Mouse (Mus musculus): ENCODE data around the gene Dbil5.
A peak's percentile ranks its signal among the peaks of the same experiment; 100 is the strongest.
"Not testable (repeated sequence)": the region's sequence is repeated elsewhere in the genome, so short reads cannot be mapped to it uniquely, and the experiment has no call there.

Dbil5 gene

DNA sequence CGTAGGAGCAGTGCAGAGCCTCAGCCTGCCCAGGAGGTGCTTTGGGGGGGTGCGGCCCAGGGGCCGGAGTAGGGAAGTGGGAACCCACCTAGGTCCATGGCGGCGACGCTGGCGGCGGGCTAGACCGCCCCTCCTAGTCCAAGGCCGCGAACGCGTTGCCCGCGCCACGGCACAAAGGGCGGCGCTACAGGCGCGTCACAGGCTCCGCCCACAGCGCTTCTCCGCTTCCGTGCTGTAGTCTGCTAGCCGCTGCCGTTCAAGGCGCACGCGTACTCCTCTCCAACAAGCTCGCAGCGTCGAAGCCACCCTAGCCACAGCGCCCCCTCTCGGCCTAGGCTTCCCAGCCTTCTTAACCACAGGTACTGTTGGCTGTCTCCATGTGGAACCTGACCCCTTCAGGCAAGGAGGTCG is at the start of gene Dbil5, which contains the start of gene Gemin4:
Gene Dbil5, plus strand, starts transcription at position 219 of the 411 bp plus-strand sequence.
Gene Gemin4, minus strand, starts transcription at position 275 of the 411 bp plus-strand sequence.
- peak; percentile 97 for DNase-seq

DNA sequence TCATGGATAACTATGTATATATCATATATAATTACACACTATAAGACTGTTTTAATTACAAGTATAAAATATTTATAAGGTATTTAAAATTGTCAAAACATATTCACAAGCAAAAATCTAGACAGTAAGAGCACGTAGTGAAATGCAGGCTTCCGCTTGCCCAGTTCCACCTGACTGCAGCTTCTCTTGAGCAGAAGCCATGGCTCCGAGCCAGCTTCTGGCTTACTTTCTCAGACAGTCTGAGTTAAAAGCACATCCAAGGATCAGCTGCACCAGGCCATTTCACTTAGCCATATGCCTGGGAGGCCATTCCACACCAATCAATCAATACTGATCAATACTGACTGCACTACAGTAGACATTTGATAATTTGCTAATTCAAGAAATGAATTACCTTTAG is 48.4 kb upstream of the Dbil5 start:
- no peak for DNase-seq

DNA sequence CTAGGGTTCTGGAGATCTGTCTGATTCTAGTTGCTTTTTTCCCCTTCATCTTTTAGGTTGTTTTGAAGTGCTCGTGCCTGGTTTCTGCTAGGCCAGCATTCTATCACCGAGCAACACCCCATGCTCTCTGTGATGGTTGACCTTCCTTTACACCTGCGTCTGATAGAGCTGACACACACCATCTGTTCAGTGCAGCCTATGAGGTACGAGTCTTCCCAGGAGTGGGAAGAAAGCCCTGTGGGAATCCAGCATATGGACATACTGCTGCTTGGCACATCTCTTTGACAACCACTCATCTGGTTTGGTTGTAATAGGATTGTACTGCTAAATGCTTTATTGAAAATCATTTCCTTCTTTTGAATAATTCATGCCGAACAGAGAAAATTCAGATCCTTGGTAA is 47.2 kb upstream of the Dbil5 start:
- no peak for DNase-seq

DNA sequence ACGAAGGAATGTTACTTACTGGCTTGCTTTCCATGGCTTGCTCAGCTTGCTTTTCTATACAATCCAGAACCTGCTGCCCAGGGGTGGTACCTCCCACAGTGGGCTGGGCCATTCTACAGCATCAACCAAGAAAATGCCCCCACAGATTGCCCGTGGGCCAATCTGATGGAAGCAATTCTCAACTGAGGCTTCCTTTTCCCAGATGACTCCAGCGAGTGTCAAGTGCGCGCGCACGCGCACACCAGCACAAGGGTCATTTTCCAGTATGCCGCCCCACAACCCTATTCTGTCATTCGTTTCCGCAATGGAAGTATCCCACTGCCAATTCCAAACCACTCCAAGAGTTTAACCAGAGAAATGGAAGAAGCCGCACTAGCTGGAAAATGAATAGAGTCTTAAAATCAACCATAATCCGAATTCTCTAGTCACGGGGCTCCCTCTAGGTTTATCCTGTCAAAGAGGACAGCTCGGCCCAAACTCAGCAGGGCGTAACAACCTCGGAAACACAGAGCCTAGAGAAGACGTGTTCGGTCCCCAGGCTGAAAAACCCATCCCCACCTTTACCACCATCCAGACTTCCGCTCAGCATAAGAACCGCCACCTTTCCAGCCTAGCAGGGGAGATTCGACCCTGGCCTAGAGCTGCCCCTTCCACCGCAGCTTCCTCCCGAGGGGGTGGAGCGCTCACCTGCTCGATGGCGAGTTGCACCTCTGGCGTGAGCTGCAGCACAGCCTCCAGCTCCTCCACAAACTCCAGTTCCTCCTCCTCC is 38.5 kb upstream of the Dbil5 start:
- peak; percentile 42 for DNase-seq

DNA sequence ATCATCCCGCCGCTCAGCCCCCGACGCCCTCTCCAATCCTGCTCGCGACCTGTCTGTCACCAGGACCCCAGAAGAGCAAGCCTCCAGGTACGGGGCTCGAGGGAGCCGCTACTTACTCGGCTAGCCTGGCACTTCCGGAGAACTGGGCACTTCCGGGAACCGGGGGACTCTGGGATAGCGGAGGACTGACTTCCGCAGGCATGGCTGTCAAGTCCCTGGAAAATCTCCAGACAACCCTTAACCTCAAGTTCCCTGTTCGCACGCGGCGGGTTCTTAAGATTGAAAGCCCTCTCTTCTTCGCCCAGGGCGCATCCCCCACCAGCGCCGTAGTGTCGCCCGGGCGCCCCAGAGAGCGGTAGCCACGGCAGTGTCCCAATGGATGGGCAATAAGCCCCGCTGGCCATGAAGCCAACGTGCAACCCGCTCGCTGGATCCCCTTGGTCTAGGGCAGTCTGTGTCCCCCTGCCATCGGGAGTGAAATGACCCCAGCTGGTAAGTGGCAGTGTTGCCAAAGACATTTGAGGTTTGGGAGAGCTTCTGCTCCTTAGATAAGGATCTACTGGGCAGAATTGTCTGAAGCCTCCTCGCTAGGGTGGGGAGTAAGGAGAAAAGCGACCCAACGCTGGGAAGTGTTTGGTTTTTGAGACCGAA is 37.8 kb upstream of the Dbil5 start, which contains the start of the genes Vps53 and Fam57a:
Gene Vps53, minus strand, starts transcription at position 153 of the 651 bp plus-strand sequence.
Gene Fam57a, plus strand, starts transcription at position 177 of the 651 bp plus-strand sequence.
- peak; percentile 79 for DNase-seq

DNA sequence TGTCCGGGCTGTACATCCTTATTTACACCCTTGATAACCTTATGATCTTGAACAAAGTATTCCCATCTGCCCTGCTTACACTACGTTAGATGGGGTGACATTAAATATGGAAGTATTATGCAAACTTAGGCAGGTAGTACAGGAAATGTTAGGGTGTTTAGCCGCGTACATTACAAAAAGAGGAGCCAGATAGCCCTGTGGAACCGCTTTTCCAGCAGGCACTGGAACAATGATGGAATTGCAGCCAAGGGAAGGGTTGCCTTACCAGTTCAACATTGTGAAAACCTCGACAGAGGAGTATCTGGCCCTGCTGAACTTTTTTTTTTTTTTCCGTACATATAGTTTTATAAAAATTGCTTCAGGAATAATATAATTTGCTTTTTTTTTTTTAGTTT is 37.3 kb upstream of the Dbil5 start:
- no peak for DNase-seq

DNA sequence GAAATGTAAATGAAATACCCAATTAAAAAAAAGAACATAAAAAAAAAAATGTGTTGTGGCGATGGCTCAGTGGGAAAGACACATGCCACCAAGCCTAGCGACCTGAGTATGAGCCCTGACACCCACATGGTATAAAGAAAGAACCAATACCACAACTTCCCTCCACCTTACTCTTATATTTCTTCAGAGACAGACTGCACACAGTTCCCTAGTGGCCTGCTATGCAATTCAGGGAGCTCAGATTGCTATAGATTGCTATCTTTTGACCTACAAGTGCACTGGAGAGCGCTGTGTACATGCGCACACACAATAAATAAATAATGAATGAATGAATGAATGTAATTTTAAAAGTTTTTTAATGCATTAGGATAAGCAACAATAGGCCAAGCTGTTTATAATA is 33.7 kb upstream of the Dbil5 start:
- no peak for DNase-seq

DNA sequence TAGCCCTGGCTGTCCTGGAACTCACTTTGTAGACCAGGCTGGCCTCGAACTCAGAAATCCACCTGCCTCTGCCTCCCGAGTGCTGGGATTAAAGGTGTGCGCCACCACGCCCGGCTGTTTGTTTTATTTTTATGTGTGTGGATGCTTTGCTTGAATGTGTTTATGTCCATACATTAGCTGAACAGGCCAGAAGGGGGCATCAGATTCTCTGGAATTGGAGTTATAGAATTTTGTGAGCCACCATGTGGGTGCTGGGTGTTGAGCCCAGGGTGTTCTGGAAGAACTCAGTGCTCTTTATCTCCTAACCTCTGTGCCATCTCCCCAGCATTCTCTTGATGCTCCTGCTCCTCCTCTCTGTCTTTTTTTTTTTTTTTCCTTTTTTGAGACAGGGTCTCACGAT is 30.5 kb upstream of the Dbil5 start:
- DNase-seq: no peak

DNA sequence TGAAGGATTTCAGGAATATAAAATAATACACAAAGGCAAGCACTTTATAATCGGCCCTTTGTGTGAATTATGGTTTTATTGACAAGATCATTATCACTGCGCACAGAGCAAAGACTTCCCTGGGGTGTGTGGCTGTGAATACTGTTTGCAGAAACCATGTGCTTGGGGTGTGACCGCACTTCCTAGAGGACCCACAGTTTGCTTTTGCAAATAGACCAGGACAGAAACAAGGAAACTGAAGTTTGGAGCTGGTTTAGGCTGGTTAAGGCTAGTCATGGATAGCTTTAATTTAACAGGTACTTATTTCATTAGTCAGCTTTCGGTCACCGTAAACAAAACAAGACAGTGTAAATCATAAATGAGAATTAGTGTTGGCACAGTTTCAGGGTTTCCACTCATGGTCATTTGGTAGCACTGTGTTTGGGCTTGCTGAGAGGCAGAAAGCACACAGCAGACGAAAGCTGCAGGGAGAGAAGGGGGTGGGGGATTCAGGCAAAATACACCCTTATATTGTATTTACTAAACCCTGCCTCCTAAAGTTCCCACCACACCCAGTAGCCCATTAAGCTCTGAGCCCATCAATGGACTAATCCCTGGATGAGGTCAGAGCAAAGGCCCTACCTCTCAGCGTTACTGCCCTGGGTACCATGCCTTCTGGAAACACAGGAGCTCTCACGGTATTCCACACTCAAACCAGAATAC is 21.0 kb upstream of the Dbil5 start:
- DNase-seq: no peak

DNA sequence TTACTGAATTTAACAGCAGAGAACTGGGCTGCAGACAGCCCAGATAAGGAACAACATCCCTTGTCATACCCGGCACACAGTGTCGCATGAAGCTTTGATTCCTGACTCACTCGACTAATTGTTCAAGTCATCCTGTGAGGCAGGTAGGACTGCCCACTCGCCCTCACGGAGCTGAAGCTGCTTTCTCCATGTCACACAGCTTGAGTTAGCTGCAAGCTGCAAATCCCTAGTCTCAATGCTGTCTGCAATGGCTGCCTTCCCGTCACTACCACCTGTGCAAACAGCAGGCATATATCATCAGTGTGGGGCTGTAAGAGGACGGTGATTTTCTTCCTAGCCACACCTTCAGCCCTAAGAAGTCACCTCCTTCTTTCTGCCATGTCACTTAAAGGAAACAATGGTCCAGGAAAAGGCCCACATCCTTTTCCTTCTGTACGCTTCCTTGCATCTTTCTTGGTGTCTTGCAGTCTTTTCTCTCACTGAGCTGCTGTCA is 20.4 kb upstream of the Dbil5 start:
- DNase-seq: no peak

DNA sequence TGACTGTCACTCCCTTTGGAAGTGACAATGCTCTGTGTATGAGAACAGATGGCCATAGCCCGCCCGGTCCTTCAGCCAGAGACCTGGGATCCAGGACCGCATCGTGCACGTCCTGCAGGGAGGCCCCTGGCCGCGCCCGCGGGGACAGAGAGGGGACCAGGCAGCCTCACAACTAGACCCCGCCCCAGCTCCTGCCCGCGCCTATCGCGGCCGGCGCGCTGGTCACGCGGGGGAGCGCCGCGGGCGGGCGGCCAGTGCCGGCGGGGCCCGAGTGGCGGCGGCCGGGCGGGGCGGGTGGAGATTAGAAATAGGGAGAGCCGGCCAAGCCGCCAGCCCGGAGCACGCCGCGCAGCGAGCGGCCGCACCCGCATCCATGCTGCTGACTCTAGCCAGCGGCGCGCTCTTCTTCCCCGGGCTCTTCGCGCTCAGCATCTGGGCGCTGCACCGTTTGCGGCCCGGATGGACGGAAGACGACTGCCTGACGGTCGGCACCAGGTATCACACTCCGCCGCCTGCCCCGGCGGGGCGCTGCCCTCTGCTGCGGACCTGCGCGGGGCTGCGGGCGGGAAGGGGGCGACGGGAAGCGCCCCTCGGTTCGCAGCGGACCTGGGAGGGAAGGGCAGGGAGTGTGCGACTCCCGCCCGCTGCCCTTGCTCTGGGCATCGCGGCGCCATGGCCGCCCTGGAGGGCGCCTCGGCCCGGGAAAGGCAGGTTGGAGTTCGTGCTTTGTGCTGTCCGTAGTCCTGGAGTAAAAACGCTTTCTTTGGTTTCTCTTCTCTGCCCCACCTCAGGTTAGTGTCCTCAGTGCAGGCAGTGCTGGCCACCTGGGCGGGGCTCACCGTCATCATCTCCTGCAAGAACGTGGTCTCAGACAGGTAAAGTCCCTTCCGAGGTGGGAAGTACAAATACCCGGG is 15.4 kb upstream of the Dbil5 start:
- DNase-seq: peak; percentile 85

DNA sequence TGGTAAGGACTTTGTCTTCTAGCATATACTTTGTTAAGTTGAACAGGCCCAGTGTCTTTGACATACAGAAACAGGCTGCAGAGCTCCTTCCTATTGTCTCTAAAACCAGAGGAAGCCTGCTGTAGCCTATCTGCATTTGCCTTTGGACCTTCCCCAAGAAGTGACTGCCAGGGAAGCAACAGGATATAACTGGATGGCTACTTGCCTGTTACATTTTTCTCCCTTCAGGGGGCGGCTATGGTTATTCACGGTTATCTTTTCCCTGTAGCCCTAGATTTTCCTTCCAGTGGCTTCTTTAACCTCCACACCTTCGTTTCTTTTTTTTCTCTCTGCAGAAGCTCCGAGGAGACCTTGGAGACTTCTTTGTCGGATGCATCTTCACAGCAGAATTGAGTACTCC is 10.6 kb upstream of the Dbil5 start:
- DNase-seq: no peak

DNA sequence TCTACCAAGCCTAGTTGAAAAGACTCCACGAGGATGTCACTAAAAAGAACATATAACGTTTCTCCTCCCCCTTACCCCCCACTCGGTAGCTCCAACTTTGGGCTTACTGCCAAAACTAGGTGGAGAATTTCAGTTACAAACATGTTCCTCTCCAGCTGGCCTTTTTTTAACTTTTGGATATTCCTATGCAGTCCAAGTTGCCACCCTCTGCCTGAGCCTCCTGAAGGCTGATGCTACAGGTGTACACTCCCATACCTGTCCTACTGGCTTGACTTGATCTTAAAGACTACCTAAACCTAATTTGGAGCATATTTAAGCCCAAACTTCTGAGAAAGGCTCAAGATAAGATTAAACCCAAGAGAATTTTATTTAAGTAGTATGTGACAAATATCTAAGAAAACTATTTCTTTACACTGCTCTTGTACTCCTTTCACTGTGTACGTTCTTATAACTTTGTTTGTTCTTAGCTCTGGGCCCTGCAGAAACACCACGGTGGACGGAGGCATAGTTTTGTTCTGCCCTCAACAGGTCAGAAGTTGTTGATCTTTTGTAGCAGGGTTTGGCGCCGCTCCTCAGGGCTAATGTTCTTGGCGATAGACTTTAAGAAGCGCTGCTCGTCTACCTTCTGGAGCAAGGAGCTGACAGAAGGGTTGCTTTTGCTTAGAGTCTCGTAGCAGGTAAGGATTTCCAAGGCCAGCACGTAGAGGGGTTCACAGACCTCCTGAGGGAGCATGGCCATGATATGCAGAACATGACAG is 7.0 kb upstream of the Dbil5 start:
- DNase-seq: no peak

DNA sequence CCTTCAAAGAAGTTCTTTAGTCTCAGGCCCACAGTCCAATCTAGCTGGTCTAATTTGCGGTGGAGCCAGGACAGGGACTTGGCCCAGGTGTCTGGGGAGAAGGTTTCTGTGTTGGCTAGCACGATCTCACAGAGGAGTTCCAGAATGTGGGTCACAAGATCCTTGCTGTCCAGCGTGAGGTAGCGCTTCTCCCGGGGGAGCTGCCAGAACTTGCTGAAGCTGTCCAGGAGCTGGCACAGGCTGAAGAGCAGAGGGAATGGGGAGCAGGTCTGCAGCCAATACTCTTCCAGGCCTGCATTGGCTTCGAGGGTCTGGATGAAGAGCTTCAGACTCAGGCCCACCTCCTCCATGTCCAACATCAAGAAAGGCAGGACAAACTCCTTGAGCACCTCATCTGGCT is 5.8 kb upstream of the Dbil5 start:
- not testable (repeated sequence) for DNase-seq

DNA sequence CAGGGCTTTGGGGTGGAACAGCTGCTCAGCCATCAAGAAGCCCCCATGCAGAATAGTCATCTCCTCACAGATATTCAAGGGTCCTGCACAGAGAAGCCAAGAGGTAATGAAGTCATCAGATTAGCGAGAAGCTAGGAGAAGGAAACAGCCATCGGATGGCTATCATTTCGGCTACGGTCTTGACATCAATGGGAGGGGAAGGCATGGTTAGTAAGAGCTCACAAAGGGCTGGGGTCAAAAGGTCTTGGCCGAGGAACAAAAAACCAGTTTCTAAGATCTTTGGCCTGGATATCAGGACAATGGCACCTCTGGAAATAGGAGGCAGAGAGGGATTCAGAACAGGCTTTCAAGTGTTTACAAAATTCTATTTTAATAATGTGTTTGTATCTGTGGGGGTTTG is 3.6 kb upstream of the Dbil5 start:
- no peak for DNase-seq

DNA sequence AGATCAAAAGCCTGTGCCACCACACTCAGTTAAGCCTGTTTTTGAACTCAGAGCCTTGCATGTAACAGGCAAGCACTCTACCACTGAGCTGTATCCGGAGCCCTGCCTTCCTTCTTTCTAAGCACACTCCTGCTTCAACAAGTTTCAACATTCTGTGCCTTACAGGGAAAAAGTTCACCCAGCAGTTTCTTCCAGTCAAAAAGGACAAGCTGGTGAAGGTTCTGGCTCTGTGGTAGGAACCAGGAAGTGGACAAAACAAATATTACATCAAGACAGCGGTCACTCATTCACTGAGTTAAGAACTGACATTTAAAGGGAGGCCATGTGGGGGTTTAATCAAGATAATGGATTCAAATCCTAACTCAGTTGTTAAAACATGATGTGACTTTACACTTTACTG is 2.4 kb upstream of the Dbil5 start:
- DNase-seq: no peak

DNA sequence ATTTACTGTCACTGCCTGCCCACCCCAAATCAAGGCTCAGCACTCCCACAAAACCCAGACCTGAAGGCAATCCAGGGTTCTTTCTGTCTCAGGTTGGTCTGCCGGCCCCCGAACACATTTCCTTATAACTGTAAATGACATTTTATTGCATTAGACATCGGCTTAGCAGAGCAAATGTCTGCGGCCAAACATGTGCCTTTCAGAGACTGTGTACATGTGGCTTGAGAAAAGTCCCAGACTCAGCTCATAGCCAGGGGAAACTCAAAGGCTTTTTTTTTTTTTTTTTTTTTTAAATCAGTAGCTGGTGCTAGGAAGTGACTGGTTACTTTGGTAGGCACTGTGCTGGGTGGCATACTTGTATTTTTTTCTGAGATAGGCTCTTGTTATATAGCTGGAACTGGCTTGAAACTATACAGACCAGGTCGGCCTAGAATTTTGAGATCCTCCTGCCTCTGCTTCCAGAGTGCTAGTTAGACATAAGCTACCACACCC is 1.3 kb upstream of the Dbil5 start:
- DNase-seq: no peak

DNA sequence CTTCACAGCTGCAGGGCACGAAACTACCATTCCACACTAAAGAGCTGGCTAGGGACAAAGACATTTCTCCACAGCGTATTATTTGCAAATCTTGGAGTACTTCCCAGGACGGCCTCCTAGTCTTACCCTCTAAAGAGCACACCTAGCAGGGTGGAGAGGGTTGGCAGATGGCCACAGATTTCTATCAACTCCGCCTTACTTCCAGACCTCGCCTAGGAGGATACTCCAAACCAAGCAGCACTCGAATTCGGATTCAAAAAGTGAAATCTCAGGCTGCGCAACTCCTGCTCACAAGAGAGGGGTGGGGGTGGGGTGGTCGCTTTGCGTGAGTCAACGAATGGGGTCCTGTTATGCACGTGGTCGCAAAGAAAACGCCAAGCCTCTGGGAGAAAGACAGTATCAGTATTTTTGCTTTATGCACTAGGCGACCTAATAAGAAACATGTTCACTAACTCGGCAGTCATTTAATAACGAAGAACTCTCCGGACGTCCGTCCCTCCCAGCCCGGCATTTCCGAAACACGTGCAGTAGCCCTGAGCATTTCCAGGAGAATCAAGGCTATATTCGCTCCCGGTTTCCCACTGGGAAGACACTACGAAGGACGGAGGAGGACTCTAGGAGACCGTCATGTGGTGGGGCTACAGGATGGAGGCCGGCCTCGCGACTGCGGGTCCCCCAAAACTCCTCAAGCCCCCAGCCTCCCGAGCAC is 573 bp upstream of the Dbil5 start:
- DNase-seq: peak; percentile 43

DNA sequence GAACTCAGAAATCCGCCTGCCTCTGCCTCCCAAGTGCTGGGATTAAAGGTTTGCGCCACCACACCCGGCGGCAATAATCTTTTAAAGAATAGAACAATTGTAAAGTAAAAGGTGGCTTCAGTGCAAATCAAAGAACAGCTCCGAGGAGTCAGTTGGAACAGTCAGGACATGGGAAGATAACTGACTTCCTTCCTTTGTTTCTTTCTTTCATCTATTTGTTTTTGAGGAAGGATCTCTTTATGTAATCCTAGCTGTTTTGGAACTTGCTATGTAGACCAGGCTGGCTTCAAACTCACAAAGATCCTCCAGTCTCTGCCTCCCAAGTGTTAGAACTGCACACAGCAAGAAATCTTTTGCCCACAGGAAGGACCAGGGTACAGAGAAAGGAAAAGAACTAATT is 7.2 kb downstream of the Dbil5 start:
- DNase-seq: no peak

DNA sequence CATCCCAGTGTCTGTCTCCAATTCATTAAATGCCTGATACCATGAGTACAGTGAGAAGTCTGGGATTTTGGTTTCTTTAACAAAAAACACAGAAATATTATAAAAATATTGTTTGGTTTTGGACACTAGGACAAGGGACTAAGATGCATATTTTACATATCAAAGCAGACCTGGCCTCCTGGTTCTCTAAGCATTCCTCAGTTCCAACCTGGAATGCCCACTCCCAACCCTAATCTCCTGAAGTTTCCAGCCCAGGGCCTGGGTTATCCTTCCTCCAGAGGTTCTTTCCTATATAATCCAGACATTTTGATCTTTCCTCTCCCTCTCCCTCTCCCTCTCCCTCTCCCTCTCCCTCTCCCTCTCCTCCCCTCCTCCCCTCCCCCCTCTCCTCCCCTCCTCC is 7.6 kb downstream of the Dbil5 start:
- DNase-seq: no peak

DNA sequence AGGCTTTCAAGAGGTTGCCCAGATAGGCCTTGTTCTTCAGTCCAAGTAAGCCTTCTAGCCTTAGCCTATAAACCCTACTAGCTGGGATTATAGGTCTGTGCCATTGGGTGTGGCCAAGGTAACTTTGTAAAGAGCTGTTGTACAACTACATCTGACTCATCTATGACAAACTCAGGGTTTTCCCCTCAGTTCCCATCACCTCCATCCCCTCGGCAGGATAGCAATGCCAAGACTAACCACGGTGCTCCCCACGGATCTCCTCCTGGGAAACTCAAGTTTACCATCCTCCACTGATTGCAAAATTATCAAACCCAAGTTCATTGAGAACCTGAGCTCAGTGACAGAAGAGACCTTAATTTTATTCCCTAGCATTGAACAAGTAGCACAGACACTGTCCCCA is 18.7 kb downstream of the Dbil5 start:
- no peak for DNase-seq

Measured in right cerebral cortex, postnatal 4 days (tissue).